Mouse (Mus musculus) MEL (cell line): ENCODE measurements around the gene Myh3.

Source experiments
- CHD1 ChIP-seq: IDR thresholded peaks from 2 replicates; pipeline ENCODE4 v1.6.1; 2012; ENCODE audit warnings: low read depth, mild to moderate bottlenecking, inconsistent platforms, low read length, improper control_type of control experiment
- CTCF ChIP-seq, 3 experiments: IDR thresholded peaks in 2 of 3; conservative IDR thresholded peaks in 1 of 3; 2 replicates each; pipeline ENCODE4 v1.5.1; 2011 to 2012; ENCODE audit warnings: low read length in 3 of 3, low read depth in 2 of 3, mild to moderate bottlenecking in 2 of 3, improper control_type of control experiment in 1 of 3, inconsistent platforms in 1 of 3, mixed read lengths in 1 of 3, moderate library complexity in 1 of 3; ENCODE audit not compliant: control insufficient read depth in 1 of 3, insufficient read depth in 1 of 3, poor library complexity in 1 of 3, severe bottlenecking in 1 of 3
- GATA1 ChIP-seq: IDR thresholded peaks from 2 replicates; pipeline ENCODE4 v1.6.1; 2011; ENCODE audit warnings: low read depth, low read length, improper control_type of control experiment
- JUND ChIP-seq: IDR thresholded peaks from 2 replicates; pipeline ENCODE4 v1.6.1; 2011; ENCODE audit warnings: low read depth, mild to moderate bottlenecking, improper control_type of control experiment, low read length
- MAFK ChIP-seq: IDR thresholded peaks from 2 replicates; pipeline ENCODE4 v1.6.1; 2011; ENCODE audit warnings: low read depth, mild to moderate bottlenecking, low read length, improper control_type of control experiment, borderline replicate concordance
- MAX ChIP-seq: IDR thresholded peaks from 2 replicates; pipeline ENCODE4 v1.6.1; 2011; ENCODE audit warnings: low read length, improper control_type of control experiment
- MEF2A ChIP-seq: IDR thresholded peaks from 2 replicates; pipeline ENCODE4 v1.6.1; 2014; ENCODE audit warnings: low read depth, mild to moderate bottlenecking, inconsistent platforms, low read length, improper control_type of control experiment; ENCODE audit not compliant: poor library complexity, insufficient replicate concordance, severe bottlenecking; ENCODE audit errors: extremely low read depth
- RAD21 ChIP-seq: IDR thresholded peaks from 2 replicates; pipeline ENCODE4 v1.6.1; 2011; ENCODE audit warnings: mild to moderate bottlenecking, low read depth, low read length, improper control_type of control experiment
- USF1 ChIP-seq: IDR thresholded peaks from 2 replicates; pipeline ENCODE4 v1.6.1; 2014; ENCODE audit warnings: low read depth, mild to moderate bottlenecking, inconsistent platforms, low read length, improper control_type of control experiment, moderate library complexity

GRCm38 (mm10) chr11:67040483-67040882 lies 37.6 kb upstream of the Myh3 start:
- no peak for TF ChIP-seq RAD21
- TF ChIP-seq MEF2A: no peak
- no peak for TF ChIP-seq MAX
- TF ChIP-seq CTCF (IDR thresholded peaks at IDR 0.05 in 2 of 3, conservative IDR thresholded peaks at IDR 0.05 in 1 of 3; ENCODE audit: control insufficient read depth in 1 of 3, insufficient read depth in 1 of 3, low read depth in 2 of 3, low read length in 3 of 3, poor library complexity in 1 of 3, severe bottlenecking in 1 of 3): no peak
- no peak for TF ChIP-seq USF1
- no peak for TF ChIP-seq MAFK
- TF ChIP-seq GATA1: no peak
- TF ChIP-seq CHD1: no peak
- no peak for TF ChIP-seq JUND
